Mouse (Mus musculus): ENCODE results near the gene Il12rb1. TPM values are rescaled to one million over a fixed set of nuclear protein-coding genes. Genes with fewer than 3 reads are reported as not detected.
A peak's percentile ranks its signal among the peaks of the same experiment; 100 is the strongest.

The Il12rb1 gene
- polyA plus RNA-seq, 1 experiment from 2014 or later: not detected

- Histone ChIP-seq H3K27me3 (ENCODE audit: low read depth, poor library complexity, severe bottlenecking) (peaks cover 28% of the 10 kb centered on the region), H3K36me3 (no peaks in the 10 kb centered on the region), H3K27ac (no peak overlapping the region), H3K4me1 (peaks cover 39% of the 10 kb centered on the region), H3K4me3 (no peak overlapping the region), H3K9me3 (replicated peaks) (no peaks in the 10 kb centered on the region)
- DNase-seq (ENCODE audit: low spot score): no peak
- WGBS: 73% methylated on average over 25 of the region's 25 CpGs
These were observed 34.2 kb downstream of the Il12rb1 start for GRCm38 (mm10) chr8:70842484-70842883.

- H3K4me1 ChIP-seq: peaks cover 43% of the 10 kb centered on the region
- no peak for DNase-seq (ENCODE audit: low spot score)
- H3K27me3 ChIP-seq (ENCODE audit: low read depth, poor library complexity, severe bottlenecking): peaks cover 36% of the 10 kb centered on the region
- H3K9me3 ChIP-seq (replicated peaks): no peaks in the 10 kb centered on the region
- no peaks in the 10 kb centered on the region for H3K36me3 ChIP-seq
- no peak overlapping the region for H3K27ac ChIP-seq
- WGBS: 89% methylated on average over 5 of the region's 5 CpGs
- H3K4me3 ChIP-seq: no peak overlapping the region
These were observed 35.0 kb downstream of the Il12rb1 start for GRCm38 (mm10) chr8:70843214-70843773.

GRCm38 (mm10) chr8:70843941-70844340, 35.7 kb downstream of the Il12rb1 start:
- peak overlapping the region; percentile 27; the same call in 1 of the 2 replicates for H3K27ac ChIP-seq
- no peak overlapping the region for H3K4me3 ChIP-seq
- peaks cover 42% of the 10 kb centered on the region for H3K27me3 ChIP-seq (ENCODE audit: low read depth, poor library complexity, severe bottlenecking)
- H3K36me3 ChIP-seq: no peaks in the 10 kb centered on the region
- peaks cover 36% of the 10 kb centered on the region for H3K4me1 ChIP-seq
- H3K9me3 ChIP-seq (replicated peaks): no peaks in the 10 kb centered on the region
- no peak for DNase-seq (ENCODE audit: low spot score)
- 88% methylated on average over 8 of the region's 8 CpGs for WGBS

GRCm38 (mm10) chr8:70844523-70844922, 36.3 kb downstream of the Il12rb1 start:
- peak overlapping the region; percentile 27; the same call in 1 of the 2 replicates for H3K27ac ChIP-seq
- 2% methylated on average over 6 of the region's 6 CpGs for WGBS
- no peak overlapping the region; the same call in 1 of the 2 replicates for H3K4me3 ChIP-seq
- peak; percentile 99 for DNase-seq (ENCODE audit: low spot score)
- H3K4me1 ChIP-seq: peaks cover 34% of the 10 kb centered on the region
- H3K9me3 ChIP-seq (replicated peaks): no peaks in the 10 kb centered on the region
- H3K27me3 ChIP-seq (ENCODE audit: low read depth, poor library complexity, severe bottlenecking): peaks cover 42% of the 10 kb centered on the region
- H3K36me3 ChIP-seq: no peaks in the 10 kb centered on the region

- no peak overlapping the region for H3K4me3 ChIP-seq
- no peaks in the 10 kb centered on the region for H3K36me3 ChIP-seq
- H3K27ac ChIP-seq: no peak overlapping the region
- 44% methylated on average over 5 of the region's 5 CpGs for WGBS
- H3K9me3 ChIP-seq (replicated peaks): no peaks in the 10 kb centered on the region
- no peak for DNase-seq (ENCODE audit: low spot score)
- H3K27me3 ChIP-seq (ENCODE audit: low read depth, poor library complexity, severe bottlenecking): peaks cover 42% of the 10 kb centered on the region
- H3K4me1 ChIP-seq: peaks cover 31% of the 10 kb centered on the region
These were observed 36.9 kb downstream of the Il12rb1 start for GRCm38 (mm10) chr8:70845108-70845507.

- DNase-seq (ENCODE audit: low spot score): no peak
- Histone ChIP-seq H3K27ac (no peak overlapping the region), H3K4me1 (peaks cover 20% of the 10 kb centered on the region), H3K36me3 (no peaks in the 10 kb centered on the region), H3K4me3 (no peak overlapping the region), H3K9me3 (replicated peaks) (no peaks in the 10 kb centered on the region), H3K27me3 (ENCODE audit: low read depth, poor library complexity, severe bottlenecking) (peaks cover 41% of the 10 kb centered on the region)
- WGBS: 53% methylated on average over 15 of the region's 15 CpGs
These were observed 38.3 kb downstream of the Il12rb1 start for GRCm38 (mm10) chr8:70846371-70847154.

- H3K4me3 ChIP-seq: no peak overlapping the region
- peaks cover 35% of the 10 kb centered on the region for H3K27me3 ChIP-seq (ENCODE audit: low read depth, poor library complexity, severe bottlenecking)
These were observed 41.2 kb downstream of the Il12rb1 start for GRCm38 (mm10) chr8:70849333-70849990.

GRCm38 (mm10) chr8:70850132-70850845, 42.0 kb downstream of the Il12rb1 start:
- Histone ChIP-seq H3K4me1 (peaks cover 26% of the 10 kb centered on the region), H3K27ac (no peak overlapping the region), H3K9me3 (replicated peaks) (no peaks in the 10 kb centered on the region), H3K36me3 (no peaks in the 10 kb centered on the region), H3K4me3 (no peak overlapping the region), H3K27me3 (ENCODE audit: low read depth, poor library complexity, severe bottlenecking) (peaks cover 38% of the 10 kb centered on the region)
- DNase-seq (ENCODE audit: low spot score): no peak
- WGBS: 81% methylated on average over 7 of the region's 7 CpGs

More at GRCm38 (mm10) chr8:70849333-70849990, 41.2 kb downstream of the Il12rb1 start:
- H3K27ac ChIP-seq: no peak overlapping the region
- no peaks in the 10 kb centered on the region for H3K9me3 ChIP-seq (replicated peaks)
- no peak for DNase-seq (ENCODE audit: low spot score)
- H3K36me3 ChIP-seq: no peaks in the 10 kb centered on the region
- peaks cover 27% of the 10 kb centered on the region for H3K4me1 ChIP-seq
- WGBS: 88% methylated on average over 3 of the region's 3 CpGs

GRCm38 (mm10) chr8:70850947-70851346, 42.7 kb downstream of the Il12rb1 start:
- no peaks in the 10 kb centered on the region for H3K36me3 ChIP-seq
- peaks cover 45% of the 10 kb centered on the region for H3K27me3 ChIP-seq (ENCODE audit: low read depth, poor library complexity, severe bottlenecking)
- H3K4me1 ChIP-seq: peaks cover 26% of the 10 kb centered on the region
- WGBS: 83% methylated on average over 4 of the region's 4 CpGs
- no peak for DNase-seq (ENCODE audit: low spot score)
- H3K4me3 ChIP-seq: no peak overlapping the region
- no peak overlapping the region for H3K27ac ChIP-seq
- no peaks in the 10 kb centered on the region for H3K9me3 ChIP-seq (replicated peaks)

GRCm38 (mm10) chr8:70851837-70852236, 43.6 kb downstream of the Il12rb1 start:
- no peak for DNase-seq (ENCODE audit: low spot score)
- Histone ChIP-seq H3K9me3 (replicated peaks) (no peaks in the 10 kb centered on the region), H3K4me1 (peaks cover 29% of the 10 kb centered on the region), H3K27ac (peak overlapping the region; percentile 56; the same call in 1 of the 2 replicates), H3K27me3 (ENCODE audit: low read depth, poor library complexity, severe bottlenecking) (peaks cover 46% of the 10 kb centered on the region), H3K4me3 (no peak overlapping the region), H3K36me3 (no peaks in the 10 kb centered on the region)
- WGBS: 48% methylated on average over 6 of the region's 6 CpGs

- WGBS: 91% methylated on average over 41 of the region's 41 CpGs
These were observed 44.5 kb downstream of the Il12rb1 start for GRCm38 (mm10) chr8:70852595-70853231.

GRCm38 (mm10) chr8:70853863-70854262, 45.6 kb downstream of the Il12rb1 start:
- WGBS: 90% methylated on average over 2 of the region's 2 CpGs
- Histone ChIP-seq H3K27ac (no peak overlapping the region), H3K4me3 (no peak overlapping the region), H3K9me3 (replicated peaks) (no peaks in the 10 kb centered on the region), H3K27me3 (ENCODE audit: low read depth, poor library complexity, severe bottlenecking) (peaks cover 35% of the 10 kb centered on the region), H3K36me3 (no peaks in the 10 kb centered on the region), H3K4me1 (peaks cover 44% of the 10 kb centered on the region)
- no peak for DNase-seq (ENCODE audit: low spot score)

More at GRCm38 (mm10) chr8:70852595-70853231, 44.5 kb downstream of the Il12rb1 start:
- Histone ChIP-seq H3K36me3 (no peaks in the 10 kb centered on the region), H3K9me3 (replicated peaks) (no peaks in the 10 kb centered on the region), H3K4me3 (no peak overlapping the region), H3K27me3 (ENCODE audit: low read depth, poor library complexity, severe bottlenecking) (peaks cover 43% of the 10 kb centered on the region), H3K27ac (peak overlapping the region; percentile 56; the same call in 1 of the 2 replicates), H3K4me1 (peaks cover 35% of the 10 kb centered on the region)
- DNase-seq (ENCODE audit: low spot score): no peak
